Mouse (Mus musculus) cerebellum, adult 2 months (tissue): ENCODE results near the gene Syt2.

ENCODE experiments used
- CTCF ChIP-seq: fragments of 200-500 bp; IDR thresholded peaks from 2 replicates; pipeline ENCODE4 v1.5.1; 2011; ENCODE audit warnings: low read depth, mild to moderate bottlenecking, control low read depth, low read length, moderate library complexity, borderline replicate concordance; ENCODE audit not compliant: insufficient read depth
- POLR2A ChIP-seq: fragments of 200-500 bp; IDR thresholded peaks from 2 replicates; pipeline ENCODE4 v1.6.1; 2011; ENCODE audit warnings: low read length, control low read depth, borderline replicate concordance; ENCODE audit not compliant: insufficient read depth

DNA sequence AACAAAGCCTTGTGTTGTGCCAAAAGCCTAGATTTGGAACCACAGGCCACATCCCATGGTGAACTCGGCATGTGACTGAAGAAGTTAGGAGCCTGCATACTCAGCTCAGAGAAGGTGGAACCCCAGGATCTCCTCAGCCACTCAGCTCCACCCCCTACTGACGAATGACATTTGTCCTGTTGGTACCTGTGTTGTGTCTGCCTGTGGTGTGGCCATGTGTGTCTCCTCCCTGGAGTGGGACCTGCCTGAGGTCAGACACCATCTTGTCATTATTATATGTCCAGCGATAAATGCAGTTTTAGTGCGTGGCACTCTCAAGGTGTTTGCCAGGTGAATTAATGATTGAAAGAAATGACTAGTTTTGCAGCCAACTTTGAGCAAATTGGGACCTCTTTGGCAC lies 50.6 kb downstream of the Syt2 start:
- TF ChIP-seq POLR2A (no peak), CTCF (no peak)
